11 mouse cellular contexts compared by ENCODE assay signal in genomic region chr6:142792241-142792968, GRCm38 (mm10). TPM values are rescaled to one million over a fixed set of nuclear protein-coding genes. Genes with fewer than 3 reads are reported as not detected.
DNase-seq lines count a peak whose midpoint lies in the region; ATAC-seq and TF ChIP-seq lines count a peak whose summit lies in the region.
"Had no signal": no experiment of that assay in that cellular context is flagged by ENCODE, and none has a peak within 500 bp of the region (broad histone marks: within the 10 kb centered on the region; RNA-seq: fewer than 3 reads in every experiment).

No protein-coding gene starts in this region.

- no peak overlapping the region for H3K9ac ChIP-seq in heart, embryonic 12.5 days
- H3K9ac ChIP-seq in hindbrain, embryonic 13.5 days, result 0 out of 2 replicates have a peak overlapping the region, but pooled peaks have one; percentile 19
- H3K9ac ChIP-seq in midbrain, postnatal 0 days (replicated peaks; ENCODE audit: low read length, poor library complexity, severe bottlenecking), result no peak overlapping the region
- H3K9ac ChIP-seq: liver, postnatal 0 days had no signal

- no peaks in the 10 kb centered on the region for H3K27me3 ChIP-seq in heart, embryonic 12.5 days (replicated peaks)
- H3K27me3 ChIP-seq in hindbrain, embryonic 13.5 days, result 0 out of 2 replicates have a peak, but pooled peaks cover 2% of the 10 kb centered on the region
- H3K27me3 ChIP-seq in midbrain, postnatal 0 days (ENCODE audit: insufficient read depth, low read length), result no peaks in the 10 kb centered on the region

- DNase-seq in heart, postnatal 4 days, result no peak
- peak; percentile 42 for DNase-seq in brain, embryonic 14.5 days (ENCODE audit: low read depth)
- DNase-seq in midbrain, postnatal 0 days (ENCODE audit: low spot score), result peak; percentile 76
- DNase-seq in lung, postnatal 36 days, result no peak
- DNase-seq in gastrocnemius, postnatal 25 days, result no peak
- DNase-seq in urinary bladder, adult 18-20 months (ENCODE audit: low spot score in 2 of 2), result no peak
- DNase-seq: cerebellum, postnatal 25 days; gastrocnemius, postnatal 10 days; liver, postnatal 0 days had no signal

- no peak for TF ChIP-seq CTCF in brain, embryonic 14.5 days (IDR thresholded peaks at IDR 0.05; ENCODE audit: borderline replicate concordance, extremely low read depth, insufficient read depth, insufficient read length)
- TF ChIP-seq CTCF in midbrain, postnatal 0 days (IDR thresholded peaks at IDR 0.05), result no peak

- no peaks in the 10 kb centered on the region for H3K36me3 ChIP-seq in heart, embryonic 12.5 days
- H3K36me3 ChIP-seq in hindbrain, embryonic 13.5 days, result no peaks in the 10 kb centered on the region
- H3K36me3 ChIP-seq in midbrain, postnatal 0 days (ENCODE audit: insufficient read depth, low read length), result no peaks in the 10 kb centered on the region

- 22% methylated on average over 13 of the region's 13 CpGs for WGBS in heart, embryonic 12.5 days
- 44% methylated on average over 13 of the region's 13 CpGs for WGBS in hindbrain, embryonic 13.5 days
- WGBS in midbrain, postnatal 0 days, result 35% methylated on average over 13 of the region's 13 CpGs

- no peak overlapping the region for H3K4me3 ChIP-seq in heart, embryonic 12.5 days
- H3K4me3 ChIP-seq in hindbrain, embryonic 13.5 days, result no peak overlapping the region
- H3K4me3 ChIP-seq in midbrain, postnatal 0 days (ENCODE audit: low read depth, low read length), result no peak overlapping the region

- no peak for ATAC-seq in heart, embryonic 12.5 days (ENCODE audit: insufficient number of reproducible peaks, low FRiP score)
- 0 out of 2 replicates have a peak, but pooled peaks have one; percentile 46 for ATAC-seq in hindbrain, embryonic 13.5 days (ENCODE audit: low FRiP score)
- ATAC-seq in midbrain, postnatal 0 days (ENCODE audit: low FRiP score), result peak; percentile 62; the same call in 1 of the 2 replicates
- ATAC-seq: liver, postnatal 0 days had no signal

- peaks cover 5% of the 10 kb centered on the region; the same call in 1 of the 2 replicates for H3K9me3 ChIP-seq in heart, embryonic 12.5 days (replicated peaks)
- no peaks in the 10 kb centered on the region for H3K9me3 ChIP-seq in hindbrain, embryonic 13.5 days
- H3K9me3 ChIP-seq in midbrain, postnatal 0 days (ENCODE audit: low read length), result no peaks in the 10 kb centered on the region

- H3K4me2 ChIP-seq in heart, embryonic 12.5 days, result peak overlapping the region; percentile 43
- no peak overlapping the region for H3K4me2 ChIP-seq in hindbrain, embryonic 13.5 days
- no peak overlapping the region for H3K4me2 ChIP-seq in midbrain, postnatal 0 days (ENCODE audit: low read depth, low read length, poor library complexity, severe bottlenecking)

- no peak for TF ChIP-seq POLR2A in brain, embryonic 14.5 days (IDR thresholded peaks at IDR 0.05; ENCODE audit: borderline replicate concordance, extremely low read depth, insufficient read depth, insufficient read length, poor library complexity, severe bottlenecking)

- H3K4me1 ChIP-seq in heart, embryonic 12.5 days (replicated peaks), result peaks cover 14% of the 10 kb centered on the region
- H3K4me1 ChIP-seq in hindbrain, embryonic 13.5 days (replicated peaks), result peaks cover 27% of the 10 kb centered on the region
- peaks cover 3% of the 10 kb centered on the region; the same call in 1 of the 2 replicates for H3K4me1 ChIP-seq in midbrain, postnatal 0 days (ENCODE audit: insufficient read depth, low read length)

- H3K27ac ChIP-seq in heart, embryonic 12.5 days (ENCODE audit: poor library complexity, severe bottlenecking), result no peak overlapping the region
- 0 out of 2 replicates have a peak overlapping the region, but pooled peaks have one; percentile 14 for H3K27ac ChIP-seq in hindbrain, embryonic 13.5 days
- no peak overlapping the region for H3K27ac ChIP-seq in midbrain, postnatal 0 days (ENCODE audit: low read depth, low read length)

RNA-seq across cellular contexts. Expression of gene Sult6b2, which starts 11.9 kb away (rescaled TPM):
- polyA plus RNA-seq in heart, embryonic 12.5 days (2016; fragmentation: Nextera tagmentation; extraction: Ambion mirVana), result 0.08 and 0.21 TPM in 2 replicates
- total RNA-seq in heart, postnatal 4 days (2021), result not detected
- 0.15 and 0.25 TPM in 2 replicates for polyA plus RNA-seq in brain, embryonic 14.5 days (2012; rRNA removed)
- 0.13 and 0.19 TPM in 2 replicates for polyA plus RNA-seq in hindbrain, embryonic 13.5 days (2015; fragmentation: Nextera tagmentation; extraction: Ambion mirVana)
- total RNA-seq in midbrain, postnatal 0 days (2014; rRNA removed), result not detected in 2 replicates
- polyA plus RNA-seq in midbrain, postnatal 0 days (2015; fragmentation: Nextera tagmentation; extraction: Ambion mirVana), result 0.12 and 0.33 TPM in 2 replicates
- total RNA-seq in gastrocnemius, postnatal 25 days (2021), result not detected
- total RNA-seq: gastrocnemius, postnatal 10 days had no signal
- polyA plus RNA-seq: liver, postnatal 0 days had no signal

RNA-seq across cellular contexts. Expression of gene Cmas, which starts 35.9 kb away (rescaled TPM):
- polyA plus RNA-seq in heart, embryonic 12.5 days (2016; fragmentation: Nextera tagmentation; extraction: Ambion mirVana), result 126 and 127 TPM in 2 replicates
- 10 to 100 TPM; 43.4 to 48.5 TPM for total RNA-seq in heart, postnatal 4 days (2021)
- 98.2 and 115 TPM in 2 replicates for polyA plus RNA-seq in brain, embryonic 14.5 days (2012; rRNA removed)
- 178 and 180 TPM in 2 replicates for polyA plus RNA-seq in hindbrain, embryonic 13.5 days (2015; fragmentation: Nextera tagmentation; extraction: Ambion mirVana)
- 105 and 111 TPM in 2 replicates for total RNA-seq in midbrain, postnatal 0 days (2014; rRNA removed)
- polyA plus RNA-seq in midbrain, postnatal 0 days (2015; fragmentation: Nextera tagmentation; extraction: Ambion mirVana), result 208 and 220 TPM in 2 replicates
- total RNA-seq in gastrocnemius, postnatal 25 days (2021), result 10 to 100 TPM; 25.8 to 29.9 TPM

Comparison
In these comparisons a context has a peak if more than half of its experiments do, and no peak if none do; other contexts are left out.
1. DNase-seq: peak in brain, embryonic 14.5 days (single experiment) and midbrain, postnatal 0 days (single experiment); none in heart, postnatal 4 days (single experiment), lung, postnatal 36 days (single experiment), gastrocnemius, postnatal 25 days (single experiment) and urinary bladder, adult 18-20 months (0 of 2).